Comparison of ENCODE assay signal across 20 mouse cellular contexts in the genomic region with DNA sequence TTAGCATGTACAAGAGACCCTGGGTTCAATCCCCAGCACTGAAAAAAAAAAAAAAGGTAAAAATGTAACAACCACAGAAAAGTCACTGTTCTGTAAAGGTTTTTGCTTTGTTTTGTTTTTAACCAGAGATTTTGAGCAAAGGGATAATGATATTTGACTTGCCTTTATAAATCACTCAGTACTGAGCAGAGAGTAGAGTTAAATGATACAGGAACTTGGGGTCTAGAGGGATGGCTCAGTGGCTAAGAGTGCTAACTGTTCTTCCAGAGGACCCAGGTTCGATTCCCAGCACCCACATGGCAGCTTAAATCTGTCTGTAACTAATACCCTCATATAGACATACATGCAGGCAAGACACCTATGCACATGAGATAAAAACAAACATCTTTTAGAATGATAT. TPM values are rescaled to one million over a fixed set of nuclear protein-coding genes. Genes with fewer than 3 reads are reported as not detected.
DNase-seq lines count a peak whose midpoint lies in the region; ATAC-seq and TF ChIP-seq lines count a peak whose summit lies in the region.
"Had no signal": no experiment of that assay in that cellular context is flagged by ENCODE, and none has a peak within 500 bp of the region (broad histone marks: within the 10 kb centered on the region; RNA-seq: fewer than 3 reads in every experiment).

No protein-coding gene starts in this region.

- no peak for TF ChIP-seq RAD21 in MEL (IDR thresholded peaks at IDR 0.05; ENCODE audit: low read depth, low read length)

- peaks cover 11% of the 10 kb centered on the region for H3K79me2 ChIP-seq in MEL (ENCODE audit: control insufficient read depth, insufficient read depth, low read length, poor library complexity)

- no peak for TF ChIP-seq POLR2A in MEL (IDR thresholded peaks at IDR 0.05; ENCODE audit: control insufficient read depth in 1 of 2, insufficient read depth in 1 of 2, low read depth in 1 of 2, low read length in 2 of 2, poor library complexity in 1 of 2)

- 96% methylated on average over 1 of the region's 1 CpGs for WGBS in midbrain, embryonic 11.5 days
- WGBS in midbrain, embryonic 14.5 days: 94% methylated on average over 1 of the region's 1 CpGs
- WGBS in hindbrain, embryonic 12.5 days: 97% methylated on average over 1 of the region's 1 CpGs

- no peaks in the 10 kb centered on the region for H3K27me3 ChIP-seq in midbrain, embryonic 11.5 days (ENCODE audit: control insufficient read depth, insufficient read depth, low read length)
- peaks cover 7% of the 10 kb centered on the region; the same call in 1 of the 2 replicates for H3K27me3 ChIP-seq in midbrain, embryonic 14.5 days (ENCODE audit: control insufficient read depth, insufficient read depth, low read length)
- no peaks in the 10 kb centered on the region for H3K27me3 ChIP-seq in MEL (ENCODE audit: control insufficient read depth in 1 of 2, insufficient read depth in 2 of 2, low read length in 2 of 2)
- H3K27me3 ChIP-seq in hindbrain, embryonic 12.5 days: peaks cover 2% of the 10 kb centered on the region; the same call in 1 of the 2 replicates
- H3K27me3 ChIP-seq: CH12.LX, Patski had no signal

- no peak overlapping the region for H3K27ac ChIP-seq in midbrain, embryonic 11.5 days (ENCODE audit: low read depth, low read length)
- H3K27ac ChIP-seq in midbrain, embryonic 14.5 days (replicated peaks; ENCODE audit: low read depth, low read length): no peak overlapping the region
- no peak overlapping the region for H3K27ac ChIP-seq in MEL (ENCODE audit: control insufficient read depth, low read depth, low read length)
- no peak overlapping the region for H3K27ac ChIP-seq in hindbrain, embryonic 12.5 days

- no peak for TF ChIP-seq CTCF in MEL (IDR thresholded peaks at IDR 0.05 in 2 of 3, conservative IDR thresholded peaks at IDR 0.05 in 1 of 3; ENCODE audit: control insufficient read depth in 1 of 3, insufficient read depth in 1 of 3, low read depth in 2 of 3, low read length in 3 of 3, poor library complexity in 1 of 3, severe bottlenecking in 1 of 3)

- H3K4me3 ChIP-seq in midbrain, embryonic 11.5 days (ENCODE audit: low read depth, low read length): no peak overlapping the region
- H3K4me3 ChIP-seq in midbrain, embryonic 14.5 days (replicated peaks; ENCODE audit: low read depth, low read length): no peak overlapping the region
- H3K4me3 ChIP-seq in MEL (ENCODE audit: control insufficient read depth in 1 of 2, insufficient read depth in 1 of 2, low read depth in 2 of 2, low read length in 2 of 2): no peak overlapping the region
- no peak overlapping the region for H3K4me3 ChIP-seq in hindbrain, embryonic 12.5 days

- H3K4me1 ChIP-seq in midbrain, embryonic 11.5 days (ENCODE audit: control insufficient read depth, insufficient read depth, low read length): peaks cover 9% of the 10 kb centered on the region
- H3K4me1 ChIP-seq in midbrain, embryonic 14.5 days (ENCODE audit: control insufficient read depth, insufficient read depth, low read length): peaks cover 4% of the 10 kb centered on the region; the same call in 1 of the 2 replicates
- peaks cover 0 to 11% of the 10 kb centered on the region in 2 experiments; a peak in 2 of 4 replicates for H3K4me1 ChIP-seq in MEL (ENCODE audit: control insufficient read depth in 1 of 2, insufficient read depth in 2 of 2, low read length in 2 of 2)
- peaks cover 14% of the 10 kb centered on the region for H3K4me1 ChIP-seq in hindbrain, embryonic 12.5 days

- peak; percentile 59 for DNase-seq in midbrain, embryonic 11.5 days (ENCODE audit: low spot score, missing footprints)
- no peak for DNase-seq in midbrain, embryonic 14.5 days
- no peak for DNase-seq in MEL (ENCODE audit: low read depth, low spot score)
- DNase-seq: adrenal gland, adult 2 months; adrenal gland, adult 8-10 months; adrenal gland, postnatal 10 days; adrenal gland, postnatal 14 days; adrenal gland, postnatal 25 days; adrenal gland, postnatal 36 days; B cell, adult 2 months; cerebellum, adult 11 months; cerebellum, adult 11-12 months; cerebellum, adult 18-20 months; cerebellum, adult 2 months had no signal

- no peaks in the 10 kb centered on the region for H3K9me3 ChIP-seq in midbrain, embryonic 11.5 days (ENCODE audit: control insufficient read depth, low read length)
- no peaks in the 10 kb centered on the region for H3K9me3 ChIP-seq in midbrain, embryonic 14.5 days (ENCODE audit: control insufficient read depth, low read length)
- H3K9me3 ChIP-seq in MEL (replicated peaks; ENCODE audit: insufficient read depth, low read length): no peaks in the 10 kb centered on the region
- no peaks in the 10 kb centered on the region for H3K9me3 ChIP-seq in hindbrain, embryonic 12.5 days (replicated peaks)

- no peak for TF ChIP-seq EP300 in MEL (IDR thresholded peaks at IDR 0.05; ENCODE audit: low read depth in 1 of 2, low read length in 2 of 2)

- H3K9ac ChIP-seq in midbrain, embryonic 11.5 days (ENCODE audit: low read length): no peak overlapping the region
- no peak overlapping the region for H3K9ac ChIP-seq in midbrain, embryonic 14.5 days (replicated peaks; ENCODE audit: low read length)
- no peak overlapping the region for H3K9ac ChIP-seq in MEL (ENCODE audit: control insufficient read depth, low read depth, low read length, poor library complexity, severe bottlenecking)
- H3K9ac ChIP-seq in hindbrain, embryonic 12.5 days: no peak overlapping the region

- H3K36me3 ChIP-seq in midbrain, embryonic 11.5 days (ENCODE audit: control insufficient read depth, insufficient read depth, low read length): no peaks in the 10 kb centered on the region
- H3K36me3 ChIP-seq in midbrain, embryonic 14.5 days (ENCODE audit: control insufficient read depth, insufficient read depth, low read length): no peaks in the 10 kb centered on the region
- peaks cover 0 to 4% of the 10 kb centered on the region in 2 experiments; a peak in 2 of 4 replicates for H3K36me3 ChIP-seq in MEL (ENCODE audit: control insufficient read depth in 1 of 2, insufficient read depth in 2 of 2, low read length in 2 of 2)
- H3K36me3 ChIP-seq in hindbrain, embryonic 12.5 days: no peaks in the 10 kb centered on the region
- H3K36me3 ChIP-seq: G1E had no signal

- H3K4me2 ChIP-seq in midbrain, embryonic 11.5 days: no peak overlapping the region
- no peak overlapping the region for H3K4me2 ChIP-seq in midbrain, embryonic 14.5 days (ENCODE audit: low read length)
- H3K4me2 ChIP-seq in hindbrain, embryonic 12.5 days (replicated peaks): no peak overlapping the region

- ATAC-seq in midbrain, embryonic 11.5 days (ENCODE audit: low FRiP score): no peak
- ATAC-seq in midbrain, embryonic 14.5 days (ENCODE audit: low FRiP score, low TSS enrichment): no peak
- no peak for ATAC-seq in hindbrain, embryonic 12.5 days (ENCODE audit: low FRiP score)
- ATAC-seq: activated CD4-positive, CD25-positive, alpha-beta regulatory T cell, adult 4 months; CD4-positive, CD25-positive, alpha-beta regulatory T cell, adult 4 months; Patski had no signal

TF ChIP-seq in MEL, 35 proteins besides CTCF, POLR2A, EP300 and RAD21:
- peak; percentile 94 for TF ChIP-seq TBP (IDR thresholded peaks at IDR 0.05; ENCODE audit: low read depth, low read length)
- TF ChIP-seq ETS1 (IDR thresholded peaks at IDR 0.05; ENCODE audit: low read depth, low read length): no peak
- no peak for TF ChIP-seq MEF2A (IDR thresholded peaks at IDR 0.05; ENCODE audit: extremely low read depth, insufficient replicate concordance, low read depth, low read length, poor library complexity, severe bottlenecking)
- no peak for TF ChIP-seq MAFK (IDR thresholded peaks at IDR 0.05; ENCODE audit: borderline replicate concordance, low read depth, low read length)
- TF ChIP-seq HCFC1 (IDR thresholded peaks at IDR 0.05; ENCODE audit: low read depth, low read length): no peak
- no peak for TF ChIP-seq ZC3H11A (IDR thresholded peaks at IDR 0.05; ENCODE audit: low read depth, low read length)

RNA-seq across cellular contexts. Expression of a gene that starts 3.8 kb away (rescaled TPM):
- 5.9 and 6.0 TPM in 2 replicates for polyA plus RNA-seq in midbrain, embryonic 11.5 days (2014; fragmentation: Nextera tagmentation; extraction: Ambion mirVana)
- 2.4 and 4.5 TPM in 2 replicates for polyA plus RNA-seq in midbrain, embryonic 14.5 days (2014; fragmentation: Nextera tagmentation; extraction: Ambion mirVana)
- 8.0 and 9.2 TPM in 2 replicates for total RNA-seq in MEL (2012; rRNA removed)
- polyA plus RNA-seq in MEL (2012; ENCODE audit: insufficient read depth in 1 of 2, insufficient read length in 2 of 2, low read depth in 1 of 2, low replicate concordance in 2 of 2, missing spikeins in 1 of 2): 10 to 100 TPM in 1 of 2 experiments, not detected in 1; 15.8 TPM
- polyA plus RNA-seq in hindbrain, embryonic 12.5 days (2016; fragmentation: Nextera tagmentation; extraction: Ambion mirVana): 12.7 and 13.4 TPM in 2 replicates
